Mouse (Mus musculus) central nervous system, embryonic 11.5 days (tissue): ENCODE results near the gene Olfr1044. TPM values are rescaled to one million over a fixed set of nuclear protein-coding genes. Genes with fewer than 3 reads are reported as not detected.

Experiments used
- polyA plus RNA-seq: library from polyadenylated mRNA; depleted of rRNA; stranded (reverse); fragments of >200 nt; gene quantifications from 2 replicates; pipeline ENCODE4 v1.2.3, GENCODE M21; 2012; rRNA removed

Olfr1044 gene
- polyA plus RNA-seq = not detected in 2 replicates

DNA sequence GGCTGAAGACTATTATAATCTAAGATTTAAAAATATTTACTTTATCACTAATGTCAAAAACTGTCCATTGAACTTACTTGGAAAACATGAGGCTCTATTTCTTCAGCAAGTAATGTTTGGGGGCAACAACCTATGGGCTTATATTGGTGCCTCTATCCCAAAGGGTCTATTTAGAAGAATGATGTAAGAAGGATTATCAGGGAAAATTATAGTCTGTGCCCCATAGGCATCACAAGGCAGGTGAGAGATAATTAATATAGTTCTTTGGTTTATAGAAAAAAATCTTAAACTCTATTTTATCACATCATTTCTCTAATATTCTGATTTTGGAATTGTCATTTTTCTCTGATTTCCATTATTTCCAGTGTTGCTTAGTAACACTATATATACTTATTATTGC is at the start of gene Olfr1044:
TSS of gene Olfr1044 (minus strand) at position 101 of the 400 bp plus-strand sequence.

DNA sequence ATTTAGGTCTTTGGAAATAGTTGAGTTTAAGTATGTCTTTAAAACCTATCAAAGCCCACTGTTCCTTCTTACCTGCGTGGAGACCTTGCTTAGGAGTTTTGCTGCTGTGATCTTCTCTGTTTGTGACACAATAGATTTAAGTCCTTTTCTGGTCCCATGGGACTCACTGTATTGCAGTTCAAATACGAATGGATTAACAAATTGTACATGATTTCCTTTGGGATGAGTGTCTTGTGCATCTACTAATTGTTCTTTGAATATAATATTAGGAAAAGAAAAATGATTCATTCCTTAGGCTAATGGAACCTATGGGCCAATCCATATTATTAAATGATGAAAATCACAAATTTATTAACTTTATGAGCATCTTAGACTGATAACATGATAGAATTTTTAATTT is 41.6 kb upstream of the Olfr1044 start, which contains the start of gene Olfr1046:
TSS of gene Olfr1046 (minus strand) at position 101 of the 400 bp plus-strand sequence.

DNA sequence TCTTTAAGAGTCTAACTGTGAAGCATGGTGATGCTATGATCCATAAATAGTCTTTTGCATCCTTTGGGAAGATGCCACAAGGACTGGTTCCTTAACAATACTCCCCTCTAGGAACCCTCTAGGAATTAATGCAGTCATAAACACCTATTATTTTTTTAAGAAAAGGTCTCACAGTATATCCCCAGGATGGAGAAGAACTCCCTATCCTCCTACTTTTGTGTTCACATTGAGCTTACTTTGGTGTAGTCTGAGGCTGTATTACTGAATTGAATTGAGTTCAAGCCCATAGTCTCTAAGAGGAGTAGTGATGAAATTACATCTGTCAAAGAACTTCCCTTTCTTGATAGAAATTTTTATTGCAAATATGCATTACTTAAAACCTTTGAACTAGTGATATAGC is 25.3 kb upstream of the Olfr1044 start, which contains the start of gene Olfr1045:
TSS of gene Olfr1045 (minus strand) at position 101 of the 400 bp plus-strand sequence.

DNA sequence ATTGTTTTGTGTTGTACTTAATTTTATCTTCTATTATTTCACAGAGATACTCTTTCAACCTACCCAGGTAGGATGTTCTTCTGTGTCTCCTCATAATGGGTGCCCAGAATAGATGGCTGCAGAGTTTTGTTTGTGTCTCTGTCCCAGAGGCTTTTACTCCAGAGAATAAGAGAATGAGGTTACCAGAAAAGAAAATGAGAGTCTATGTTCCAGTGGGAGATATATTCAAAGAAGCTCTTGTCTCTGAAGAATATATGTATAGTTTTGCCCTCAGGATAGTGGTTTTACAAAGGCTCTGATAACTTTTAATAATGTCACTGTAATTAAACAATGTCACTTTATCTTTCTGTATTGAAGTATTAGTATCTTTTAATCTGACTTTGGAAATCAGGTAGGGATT is 8.0 kb upstream of the Olfr1044 start, which contains the start of gene Olfr52:
TSS of gene Olfr52 (minus strand) at position 101 of the 400 bp plus-strand sequence.

DNA sequence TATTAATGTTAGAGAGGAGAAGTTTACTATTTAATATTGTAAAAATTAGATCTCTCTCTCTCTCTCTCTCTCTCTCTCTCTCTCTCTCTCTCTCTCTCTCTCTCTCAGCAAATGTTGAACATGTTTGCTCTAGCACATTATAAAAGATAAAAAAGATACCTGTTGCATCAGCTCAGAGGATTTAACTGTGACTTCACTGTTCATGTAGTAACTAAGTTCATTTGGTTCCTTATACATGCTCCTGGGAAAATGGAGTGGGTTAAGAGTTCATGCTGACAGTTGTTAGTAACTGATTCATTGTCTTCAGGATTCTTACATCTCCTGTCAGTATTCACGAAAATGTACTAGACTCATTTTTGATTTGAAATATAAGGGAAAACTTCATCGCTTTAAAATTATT is 10.2 kb downstream of the Olfr1044 start, which contains the start of gene Olfr1043:
TSS of gene Olfr1043 (minus strand) at position 101 of the 400 bp plus-strand sequence.

DNA sequence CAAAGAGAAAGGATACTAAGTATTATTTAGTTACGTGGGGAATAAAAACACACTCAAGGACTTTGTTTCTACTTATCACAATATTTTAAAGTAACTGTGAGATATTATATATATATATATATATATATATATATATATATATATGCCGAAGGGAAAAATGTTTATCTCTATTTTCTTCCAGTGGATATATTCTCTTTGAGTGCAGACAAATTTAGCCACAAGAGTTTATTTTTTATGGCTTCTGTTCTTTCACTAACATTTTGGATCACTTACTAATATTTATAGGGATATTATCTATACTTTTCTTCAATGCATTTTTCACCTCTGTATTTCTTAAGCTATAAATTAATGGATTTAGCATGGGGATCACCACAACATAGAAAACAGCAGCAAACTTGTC is 15.9 kb downstream of the Olfr1044 start, which contains the start of gene Olfr1042:
TSS of gene Olfr1042 (minus strand) at position 101 of the 400 bp plus-strand sequence.

DNA sequence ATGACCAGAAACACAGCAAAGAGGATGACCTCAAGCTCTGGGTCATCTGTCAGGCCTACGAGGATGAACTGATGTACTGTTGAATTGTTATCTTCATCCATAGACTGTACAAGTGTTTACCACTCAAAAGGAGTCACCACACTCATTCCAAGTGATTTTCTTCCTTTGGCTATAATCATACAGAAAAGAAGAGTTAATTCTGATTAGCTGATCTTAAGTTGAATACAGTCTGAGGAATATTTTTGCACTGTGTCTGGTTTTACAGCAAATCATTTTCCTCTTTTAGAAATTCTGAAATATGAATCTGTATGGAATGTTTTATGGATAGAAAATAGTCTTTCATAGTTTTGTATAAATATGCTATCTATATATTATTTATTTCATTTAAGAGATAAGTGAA is 31.0 kb downstream of the Olfr1044 start, which contains the start of gene Olfr1040:
TSS of gene Olfr1040 (minus strand) at position 101 of the 400 bp plus-strand sequence.

DNA sequence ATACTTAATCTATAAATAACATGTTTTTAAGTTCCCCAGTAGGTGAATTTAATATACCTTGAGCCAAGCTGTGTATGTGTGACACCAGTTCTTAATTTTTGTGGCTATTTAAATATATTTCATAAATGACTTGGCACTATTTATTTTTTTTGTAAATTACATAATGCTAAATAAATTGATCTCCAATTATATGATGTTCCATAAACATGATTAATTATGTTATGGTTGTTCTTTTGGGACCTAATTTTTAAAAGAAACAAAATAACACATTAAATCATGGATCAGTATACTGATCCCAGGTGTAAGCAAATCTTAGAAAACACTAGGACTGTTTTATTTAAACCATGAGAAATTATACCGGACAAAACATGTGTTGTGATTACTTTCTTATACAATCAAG is 41.8 kb downstream of the Olfr1044 start, which contains the start of gene Olfr1039:
TSS of gene Olfr1039 (minus strand) at position 101 of the 400 bp plus-strand sequence.

Other genes with a start within 250 kb of the Olfr1044 start
- gene Olfr1028, start 227.4 kb downstream of the Olfr1044 start, polyA plus RNA-seq = not detected in 2 replicates
- not detected in 2 replicates for gene Olfr1029, start 203.9 kb downstream of the Olfr1044 start, polyA plus RNA-seq
- gene Olfr1030, start 198.5 kb downstream of the Olfr1044 start, polyA plus RNA-seq = not detected in 2 replicates
- not detected in 2 replicates for gene Olfr1031, start 187.5 kb downstream of the Olfr1044 start, polyA plus RNA-seq
- gene Olfr1032, start 172.3 kb downstream of the Olfr1044 start, polyA plus RNA-seq = not detected in 2 replicates
- 0.06 and 0.14 TPM in 2 replicates for gene Olfr1033, start 157.2 kb downstream of the Olfr1044 start, polyA plus RNA-seq
- gene Olfr1034, start 132.0 kb downstream of the Olfr1044 start, polyA plus RNA-seq = 0.05 TPM in 1 of 2 replicates, not detected in the other
- gene Olfr1036, start 103.8 kb downstream of the Olfr1044 start, polyA plus RNA-seq = not detected in 2 replicates
- gene Olfr1037, start 90.4 kb downstream of the Olfr1044 start, polyA plus RNA-seq = not detected in 2 replicates
- gene Olfr1039, start 41.9 kb downstream of the Olfr1044 start, polyA plus RNA-seq = not detected in 2 replicates
- not detected in 2 replicates for gene Olfr1040, start 31.1 kb downstream of the Olfr1044 start, polyA plus RNA-seq
- gene Olfr1042, start 16.0 kb downstream of the Olfr1044 start, polyA plus RNA-seq = not detected in 2 replicates
- not detected in 2 replicates for gene Olfr1043, start 10.3 kb downstream of the Olfr1044 start, polyA plus RNA-seq
- gene Olfr52, start 7.9 kb upstream of the Olfr1044 start, polyA plus RNA-seq = not detected in 2 replicates
- gene Olfr1045, start 25.2 kb upstream of the Olfr1044 start, polyA plus RNA-seq = not detected in 2 replicates
- not detected in 2 replicates for gene Olfr1046, start 41.5 kb upstream of the Olfr1044 start, polyA plus RNA-seq
- gene Olfr1047, start 53.6 kb upstream of the Olfr1044 start, polyA plus RNA-seq = not detected in 2 replicates
- gene Olfr1048, start 62.5 kb upstream of the Olfr1044 start, polyA plus RNA-seq = not detected in 2 replicates
- not detected in 2 replicates for gene Olfr1049, start 80.5 kb upstream of the Olfr1044 start, polyA plus RNA-seq
- not detected in 2 replicates for gene Olfr1051, start 101.3 kb upstream of the Olfr1044 start, polyA plus RNA-seq
- not detected in 2 replicates for gene Olfr1052, start 114.6 kb upstream of the Olfr1044 start, polyA plus RNA-seq
- not detected in 2 replicates for gene Olfr1053, start 137.5 kb upstream of the Olfr1044 start, polyA plus RNA-seq
- not detected in 2 replicates for gene Olfr1054, start 157.6 kb upstream of the Olfr1044 start, polyA plus RNA-seq
- not detected in 2 replicates for gene Olfr1055, start 172.5 kb upstream of the Olfr1044 start, polyA plus RNA-seq
- not detected in 2 replicates for gene Olfr1056, start 184.6 kb upstream of the Olfr1044 start, polyA plus RNA-seq
- not detected in 2 replicates for gene Olfr1057, start 200.6 kb upstream of the Olfr1044 start, polyA plus RNA-seq
- gene Olfr1058, start 210.7 kb upstream of the Olfr1044 start, polyA plus RNA-seq = not detected in 2 replicates
- not detected in 2 replicates for gene Olfr1061, start 236.2 kb upstream of the Olfr1044 start, polyA plus RNA-seq
- gene Olfr1062, start 248.9 kb upstream of the Olfr1044 start, polyA plus RNA-seq = not detected in 2 replicates